Mouse (Mus musculus) neural tube, embryonic 11.5 days (tissue): ENCODE results near the gene Cmss1. TPM values are rescaled to one million over a fixed set of nuclear protein-coding genes. Genes with fewer than 3 reads are reported as not detected.

Source experiments
- ATAC-seq: fragments of 200-750 bp; cut with Nextera tagmentation; 2 replicates; pipeline ENCODE4 v1.8.0; 2017; ENCODE audit warnings: moderate number of reproducible peaks, mild to moderate bottlenecking, moderate TSS enrichment, moderate library complexity; ENCODE audit not compliant: insufficient read depth, low FRiP score, low TSS enrichment
- DNase-seq: peaks from one replicate; pipeline ENCODE4 v3.0.0-alpha.2; 2015; ENCODE audit warnings: low spot score
- H3K27ac ChIP-seq: fragments of 300-500 bp; sonication (generic); 2 replicates; pipeline ENCODE4 v1.5.1; 2014; ENCODE audit warnings: low read depth, mild to moderate bottlenecking, low read length
- H3K27me3 ChIP-seq: fragments of 300-500 bp; sonication (generic); 2 replicates; pipeline ENCODE4 v1.6.1; 2014; ENCODE audit warnings: mild to moderate bottlenecking, low read length, mixed read lengths; ENCODE audit not compliant: control insufficient read depth, insufficient read depth
- H3K36me3 ChIP-seq: fragments of 300-500 bp; sonication (generic); 2 replicates; pipeline ENCODE4 v1.6.1; 2014; ENCODE audit warnings: mild to moderate bottlenecking, low read length, moderate library complexity, mixed read lengths; ENCODE audit not compliant: control insufficient read depth, insufficient read depth
- H3K4me1 ChIP-seq: fragments of 300-500 bp; sonication (generic); 2 replicates; pipeline ENCODE4 v1.6.1; 2014; ENCODE audit warnings: low read length, mixed read lengths; ENCODE audit not compliant: control insufficient read depth, insufficient read depth
- H3K4me2 ChIP-seq: fragments of 300-500 bp; sonication (generic); 2 replicates; pipeline ENCODE4 v1.6.1; 2014; ENCODE audit warnings: low read depth, mild to moderate bottlenecking, moderate library complexity
- H3K4me3 ChIP-seq: fragments of 300-500 bp; sonication (generic); 2 replicates; pipeline ENCODE4 v1.5.1; 2014; ENCODE audit warnings: low read depth, low read length
- H3K9ac ChIP-seq: fragments of 300-500 bp; sonication (generic); 2 replicates; pipeline ENCODE4 v1.6.1; 2014; ENCODE audit warnings: mild to moderate bottlenecking, low read length
- H3K9me3 ChIP-seq: fragments of 300-500 bp; sonication (generic); 2 replicates; pipeline ENCODE4 v1.6.1; 2016; ENCODE audit warnings: low read length; ENCODE audit not compliant: control insufficient read depth
- WGBS: fragments of 180-500 bp; shearing (Covaris S2); extraction: QIAGEN DNeasy Blood & Tissue Kit; methylation state at CpG from one replicate; pipeline ENCODE4 v1.1.7; 2014; 5-methylcytosine and 5-hydroxymethylcytosine counted together
- polyA plus RNA-seq: library from polyadenylated mRNA; unstranded; fragments of >200 nt; fragmentation: Nextera tagmentation; extraction: Ambion mirVana; gene quantifications from 2 replicates; pipeline ENCODE4 v1.2.1, GENCODE M21; 2014

Cmss1 gene
- polyA plus RNA-seq, 1 experiment from 2014 or later: 40.6 TPM

DNA sequence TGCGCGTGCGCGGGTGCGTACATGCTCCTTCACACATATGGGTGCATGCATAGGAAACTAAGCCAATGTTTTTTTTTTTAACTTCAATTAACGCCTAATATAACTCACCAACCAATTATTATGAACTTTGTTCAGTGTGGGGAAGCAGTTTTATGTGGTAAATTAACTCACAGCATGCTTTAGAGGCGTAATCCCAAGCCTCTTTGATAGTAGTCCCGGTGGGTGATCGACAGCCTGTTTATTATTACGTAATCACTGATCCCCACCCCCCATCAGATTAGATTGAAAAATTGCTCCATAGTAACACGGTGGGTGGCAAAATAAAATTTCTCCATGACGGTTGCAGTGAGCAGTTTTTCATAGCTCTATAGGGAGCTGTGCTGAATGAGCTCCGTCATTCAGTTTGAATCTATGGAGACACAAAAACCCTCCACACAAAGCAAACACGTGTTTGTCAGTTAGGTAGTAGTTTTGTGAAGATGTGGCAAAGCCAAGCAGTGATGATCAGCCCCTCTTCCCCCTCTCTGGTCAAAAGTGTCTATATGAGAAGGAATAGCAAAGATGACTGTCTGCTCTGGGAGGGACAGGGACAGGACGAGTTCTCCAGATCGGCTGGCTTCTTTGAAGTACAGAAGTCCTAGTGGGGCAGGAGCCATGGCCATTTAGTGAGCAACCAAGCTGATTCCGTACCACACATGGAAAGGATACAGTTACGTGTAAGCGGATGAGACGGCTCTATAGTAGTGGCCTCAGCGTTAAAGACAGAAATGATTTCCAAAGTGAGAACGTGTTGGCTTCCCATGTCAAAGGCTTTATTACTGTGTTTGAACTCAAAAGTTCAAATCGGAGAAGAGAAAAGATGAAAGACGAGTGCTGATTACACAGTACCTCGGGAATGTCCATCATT, 303.6 kb downstream of the Cmss1 start:
- no peak overlapping the region for H3K9ac ChIP-seq
- H3K9me3 ChIP-seq: no peaks in the 10 kb centered on the region
- H3K27ac ChIP-seq: no peak overlapping the region
- DNase-seq (no peak), ATAC-seq (no peak)
- H3K4me1 ChIP-seq: no peaks in the 10 kb centered on the region
- WGBS: 76% methylated on average over 25 of the region's 25 CpGs
- H3K27me3 ChIP-seq: no peaks in the 10 kb centered on the region
- no peaks in the 10 kb centered on the region for H3K36me3 ChIP-seq
- H3K4me3 ChIP-seq: no peak overlapping the region
- no peak overlapping the region for H3K4me2 ChIP-seq

DNA sequence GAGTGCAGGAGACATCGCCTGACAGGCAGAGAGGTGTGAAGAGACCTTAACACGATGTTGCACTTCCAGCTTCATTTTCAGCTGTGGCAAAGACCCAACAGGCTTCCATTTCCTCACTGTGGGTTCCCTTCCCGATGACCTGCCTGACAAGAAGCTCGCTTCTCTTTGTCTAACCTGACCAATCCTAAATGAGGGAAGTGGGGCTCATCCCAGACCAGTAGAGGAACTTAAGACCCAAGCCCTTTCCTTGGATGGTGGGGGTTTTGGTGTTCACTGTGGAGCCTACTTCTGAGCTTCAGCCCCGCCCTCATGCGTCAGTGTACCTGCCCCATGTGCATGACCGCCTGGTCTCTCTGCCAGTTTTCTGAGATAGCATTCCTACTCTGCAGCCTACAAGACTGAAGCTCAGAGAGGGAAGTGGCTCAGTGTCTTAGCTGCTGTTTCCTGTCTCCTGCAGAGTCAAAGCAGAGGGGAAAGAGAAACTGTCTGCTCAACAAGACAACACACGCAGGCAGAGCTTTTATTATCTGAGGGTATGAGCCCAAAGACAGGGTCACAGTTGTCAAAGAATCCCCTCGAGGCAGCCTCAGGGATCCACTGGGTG, 305.1 kb downstream of the Cmss1 start:
- Histone ChIP-seq H3K4me3 (no peak overlapping the region), H3K27ac (no peak overlapping the region), H3K4me2 (no peak overlapping the region), H3K9me3 (no peaks in the 10 kb centered on the region), H3K27me3 (no peaks in the 10 kb centered on the region), H3K4me1 (no peaks in the 10 kb centered on the region), H3K36me3 (no peaks in the 10 kb centered on the region), H3K9ac (no peak overlapping the region)
- ATAC-seq: no peak
- WGBS: 73% methylated on average over 9 of the region's 9 CpGs
- DNase-seq: no peak

DNA sequence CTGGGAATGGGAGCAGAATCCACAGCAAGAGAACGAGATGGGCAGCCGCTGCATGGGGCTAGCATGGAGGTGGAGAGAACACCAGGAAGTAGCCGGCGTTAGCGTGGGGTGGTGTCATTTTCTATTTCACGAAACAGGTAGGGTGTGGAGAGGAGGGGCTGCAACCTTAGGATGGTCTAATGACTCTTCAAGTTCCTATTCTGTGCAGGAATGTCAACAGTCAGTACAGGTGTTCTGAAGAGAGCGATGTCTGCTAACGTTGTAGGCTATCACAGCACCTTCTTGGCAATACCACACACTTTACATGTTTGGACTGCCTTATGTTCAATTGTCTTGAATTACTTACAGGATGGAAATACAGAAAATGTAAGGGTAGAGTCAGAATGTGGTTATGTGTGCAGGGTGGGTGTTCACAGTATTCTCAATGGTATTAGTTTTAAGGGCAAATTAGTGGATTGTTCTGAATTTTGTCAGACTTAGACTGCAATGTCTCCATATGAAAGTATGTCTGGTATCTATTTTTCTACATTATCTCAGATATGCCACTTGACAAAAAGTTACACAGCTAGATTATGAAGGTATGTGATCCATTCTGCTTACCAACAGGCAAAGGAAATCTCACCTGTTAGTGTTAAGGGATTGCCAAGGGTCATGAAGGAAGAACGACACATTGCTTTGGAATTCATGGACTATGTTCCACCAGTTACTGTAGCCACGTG, 311.3 kb downstream of the Cmss1 start:
- Histone ChIP-seq H3K4me1 (no peaks in the 10 kb centered on the region), H3K27ac (no peak overlapping the region), H3K36me3 (no peaks in the 10 kb centered on the region), H3K27me3 (no peaks in the 10 kb centered on the region), H3K4me3 (no peak overlapping the region), H3K4me2 (no peak overlapping the region), H3K9me3 (no peaks in the 10 kb centered on the region), H3K9ac (no peak overlapping the region)
- 84% methylated on average over 10 of the region's 10 CpGs for WGBS
- DNase-seq (no peak), ATAC-seq (no peak)

DNA sequence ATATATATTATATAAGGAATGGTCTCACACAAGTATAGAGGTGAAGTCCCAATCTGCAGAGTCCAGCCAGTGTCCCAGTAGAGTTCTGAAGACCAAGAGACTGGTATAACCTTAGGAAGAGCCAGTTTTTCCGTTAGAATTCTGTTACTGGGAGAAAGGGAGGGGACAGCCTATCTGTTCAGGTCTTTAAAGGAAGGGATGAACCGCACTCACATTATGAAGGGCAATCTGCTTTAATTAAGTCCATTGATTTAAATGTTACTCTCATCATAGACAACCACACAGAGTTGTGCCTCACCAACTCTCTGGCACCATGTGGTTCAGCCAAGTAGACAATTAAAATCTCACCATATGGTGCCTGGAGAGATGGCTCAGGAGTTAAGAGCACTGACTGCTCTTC, 313.9 kb downstream of the Cmss1 start, which contains the start of gene Tmem30c:
TSS of gene Tmem30c (minus strand) at position 101 of the 400 bp plus-strand sequence.
- Histone ChIP-seq H3K9ac (no peak within 1 kb of the TSS), H3K4me3 (no peak within 1 kb of the TSS), H3K27ac (no peak within 1 kb of the TSS), H3K27me3 (no peaks in the 10 kb centered on the region), H3K9me3 (no peaks in the 10 kb centered on the region), H3K36me3 (no peaks in the 10 kb centered on the region), H3K4me2 (no peak within 1 kb of the TSS), H3K4me1 (no peaks in the 10 kb centered on the region)
- WGBS: 78% methylated on average over 2 of the region's 2 CpGs
- ATAC-seq: no peak
- no peak for DNase-seq

DNA sequence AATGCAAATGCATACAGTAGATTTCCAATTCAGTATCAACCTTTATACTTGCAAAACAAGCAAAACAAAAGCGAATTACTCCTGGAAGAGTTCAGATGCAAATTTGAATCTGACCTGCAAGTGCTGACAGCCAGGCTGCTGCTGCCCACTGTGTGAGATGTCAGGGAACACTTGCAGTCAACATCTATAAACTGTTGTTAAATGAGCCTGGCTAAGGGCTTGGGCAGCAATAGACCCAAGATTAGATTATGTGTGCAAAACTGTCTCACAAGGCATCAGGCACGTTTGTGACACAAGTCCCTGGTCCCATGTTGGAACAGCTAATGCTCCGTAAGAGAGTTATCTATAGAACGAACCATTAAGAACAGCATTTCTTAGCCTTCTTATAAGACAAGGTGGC, 314.4 kb downstream of the Cmss1 start:
- no peak overlapping the region for H3K4me2 ChIP-seq
- 62% methylated on average over 4 of the region's 4 CpGs for WGBS
- no peaks in the 10 kb centered on the region for H3K27me3 ChIP-seq
- no peak overlapping the region for H3K27ac ChIP-seq
- no peaks in the 10 kb centered on the region for H3K4me1 ChIP-seq
- no peaks in the 10 kb centered on the region for H3K36me3 ChIP-seq
- no peaks in the 10 kb centered on the region for H3K9me3 ChIP-seq
- DNase-seq (no peak), ATAC-seq (no peak)
- H3K4me3 ChIP-seq: no peak overlapping the region
- no peak overlapping the region for H3K9ac ChIP-seq

DNA sequence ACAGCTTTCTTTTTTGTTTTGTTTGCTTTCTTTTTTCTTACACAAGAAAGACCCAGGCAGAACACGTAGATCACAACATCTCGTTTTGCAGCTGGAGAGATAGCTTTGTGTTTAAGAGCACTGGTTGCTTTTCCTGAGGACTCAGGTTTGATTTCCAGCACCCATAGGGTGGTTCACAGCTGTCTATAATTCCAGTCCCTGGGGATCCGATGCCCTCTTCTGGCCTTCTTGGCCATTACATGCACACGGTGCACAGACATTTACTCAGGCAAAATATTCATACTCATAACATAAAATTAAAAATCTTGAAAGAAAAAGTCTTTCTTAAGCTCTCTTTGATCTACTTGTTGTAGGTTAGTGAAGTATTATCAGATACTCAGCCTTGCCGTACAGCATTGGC, 315.0 kb downstream of the Cmss1 start:
- Histone ChIP-seq H3K36me3 (no peaks in the 10 kb centered on the region), H3K4me3 (no peak overlapping the region), H3K9ac (no peak overlapping the region), H3K4me1 (no peaks in the 10 kb centered on the region), H3K4me2 (no peak overlapping the region), H3K27me3 (no peaks in the 10 kb centered on the region), H3K27ac (no peak overlapping the region), H3K9me3 (no peaks in the 10 kb centered on the region)
- DNase-seq: no peak
- 91% methylated on average over 5 of the region's 5 CpGs for WGBS
- ATAC-seq: no peak

DNA sequence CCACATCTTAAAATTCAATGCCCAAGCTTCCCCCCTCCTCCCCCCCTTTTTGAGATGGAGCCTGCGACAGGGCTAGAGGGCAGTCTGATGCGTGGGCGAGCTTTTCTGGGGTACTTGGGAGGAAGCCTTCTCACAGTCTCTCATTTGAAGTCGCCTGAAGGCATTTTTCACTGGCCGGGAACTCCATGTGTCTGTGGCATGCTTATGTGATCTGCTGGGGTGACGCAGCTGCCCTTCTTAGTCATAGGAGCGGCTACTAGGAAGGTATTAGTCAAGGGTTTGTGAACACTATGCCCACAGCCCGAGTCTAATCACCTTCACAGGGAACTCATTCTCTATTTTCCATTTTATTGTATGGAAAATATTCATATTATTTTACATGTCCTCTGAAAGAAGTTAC, 325.2 kb downstream of the Cmss1 start:
- H3K27ac ChIP-seq: no peak overlapping the region
- H3K36me3 ChIP-seq: no peaks in the 10 kb centered on the region
- no peaks in the 10 kb centered on the region for H3K9me3 ChIP-seq
- H3K4me3 ChIP-seq: no peak overlapping the region
- no peak overlapping the region for H3K4me2 ChIP-seq
- DNase-seq (no peak), ATAC-seq (no peak)
- H3K4me1 ChIP-seq: no peaks in the 10 kb centered on the region
- H3K9ac ChIP-seq: no peak overlapping the region
- no peaks in the 10 kb centered on the region for H3K27me3 ChIP-seq
- 81% methylated on average over 8 of the region's 8 CpGs for WGBS

DNA sequence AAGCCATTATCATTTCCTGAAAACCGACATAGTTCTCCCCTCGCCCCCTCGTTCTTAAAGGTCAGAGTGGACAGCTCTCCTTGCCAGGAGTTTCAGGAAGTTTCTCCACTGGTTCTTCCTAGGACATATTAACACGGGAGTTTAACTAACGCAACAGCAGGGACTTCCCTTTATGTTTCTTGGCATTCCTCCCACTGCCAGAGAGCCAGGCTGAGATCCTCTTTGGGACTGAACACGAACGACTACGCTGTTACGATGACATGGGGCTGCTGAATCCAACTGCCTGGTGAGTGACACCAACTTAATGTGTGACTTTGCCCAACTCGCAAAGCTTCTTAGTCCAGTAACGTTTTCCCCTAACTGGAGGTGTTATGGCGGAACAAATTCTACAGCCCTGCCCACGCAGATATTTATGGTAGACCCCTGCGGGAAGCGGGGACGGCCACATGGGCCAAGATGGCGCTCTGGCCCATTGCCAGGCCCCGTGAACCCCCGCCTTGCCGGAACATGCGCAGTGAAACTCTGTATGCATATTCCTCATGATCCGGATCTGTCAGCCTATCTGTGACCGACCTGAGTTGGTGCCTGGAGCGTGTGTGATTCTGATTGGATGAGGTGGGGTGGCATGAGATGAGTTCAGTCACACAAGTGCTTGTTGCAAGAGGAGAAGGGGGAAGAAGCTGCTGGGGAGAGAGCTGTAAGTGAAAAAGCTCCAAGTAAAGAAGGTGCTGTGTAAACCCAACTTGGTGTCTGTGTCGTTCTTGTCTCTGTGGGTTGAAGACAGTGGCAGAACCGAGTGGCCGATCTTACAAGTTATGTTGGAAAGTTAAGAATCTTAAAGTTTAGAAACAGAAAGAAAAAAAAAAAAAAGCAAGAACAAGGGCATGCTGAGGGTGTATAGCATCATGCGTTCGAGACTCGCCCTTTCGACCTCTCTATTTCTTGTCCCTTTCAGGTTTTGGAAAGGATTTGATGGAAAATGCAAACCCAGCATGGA, 326.1 kb downstream of the Cmss1 start:
- WGBS: 92% methylated on average over 31 of the region's 31 CpGs
- ATAC-seq: no peak
- H3K4me3 ChIP-seq: no peak overlapping the region
- no peak overlapping the region for H3K27ac ChIP-seq
- no peak overlapping the region for H3K9ac ChIP-seq
- H3K27me3 ChIP-seq: no peaks in the 10 kb centered on the region
- DNase-seq: no peak
- H3K36me3 ChIP-seq: no peaks in the 10 kb centered on the region
- no peaks in the 10 kb centered on the region for H3K4me1 ChIP-seq
- no peaks in the 10 kb centered on the region for H3K9me3 ChIP-seq
- no peak overlapping the region for H3K4me2 ChIP-seq
